Mouse (Mus musculus) thymus, postnatal 10 days (tissue): ENCODE data around the gene Dxo.
"Not testable (repeated sequence)": the region's sequence is repeated elsewhere in the genome, so short reads cannot be mapped to it uniquely, and the experiment has no call there.

Experiments used
- DNase-seq, 2 experiments: peaks; one replicate each; pipeline ENCODE4 v3.0.0; 2021; ENCODE audit warnings: low spot score in 2 of 2

The Dxo gene

DNA sequence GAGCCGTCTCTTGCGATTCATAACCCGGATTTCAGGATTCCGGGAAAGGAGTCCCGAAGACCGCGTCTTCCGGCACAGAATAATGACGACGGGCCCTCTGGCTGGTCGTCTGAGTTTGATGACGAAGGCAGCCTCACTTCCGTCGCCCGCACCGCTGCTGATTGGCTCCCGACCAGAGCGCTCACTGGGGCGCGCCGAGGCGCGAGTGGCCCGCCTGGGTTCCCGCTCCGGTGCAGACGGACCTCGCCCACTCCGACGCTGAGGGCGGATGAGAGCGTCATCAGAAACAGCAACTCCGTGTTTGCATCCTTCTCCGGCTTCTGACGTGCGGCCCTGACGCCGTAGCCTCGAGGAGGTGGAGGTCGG, at the start of gene Dxo, which contains the start of gene Stk19:
TSS of gene Dxo (plus strand) at position 164 of the 366 bp plus-strand sequence.
TSS of gene Stk19 (minus strand) at position 90 of the 366 bp plus-strand sequence.
- peak; percentile 92 for DNase-seq

DNA sequence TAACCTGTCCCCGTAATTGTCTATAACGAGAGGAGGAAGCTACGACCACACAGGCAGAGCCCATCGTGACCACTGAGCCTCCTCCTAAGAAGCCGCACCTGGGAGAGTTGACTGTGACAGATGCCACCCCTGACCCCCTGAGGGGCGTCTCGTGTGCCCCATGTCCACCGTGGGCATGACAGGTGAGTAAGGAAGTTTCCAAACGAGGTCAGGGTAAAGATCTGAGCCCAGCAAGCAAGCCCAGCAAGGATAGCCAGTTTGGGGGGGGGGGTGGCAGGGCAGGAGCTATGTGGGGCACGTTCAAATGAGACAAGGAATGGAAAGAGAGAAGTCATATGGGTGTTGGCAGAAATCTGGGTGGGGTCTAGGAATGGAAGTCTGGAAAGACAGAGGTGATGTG, 41.8 kb upstream of the Dxo start:
- DNase-seq, result no peak

DNA sequence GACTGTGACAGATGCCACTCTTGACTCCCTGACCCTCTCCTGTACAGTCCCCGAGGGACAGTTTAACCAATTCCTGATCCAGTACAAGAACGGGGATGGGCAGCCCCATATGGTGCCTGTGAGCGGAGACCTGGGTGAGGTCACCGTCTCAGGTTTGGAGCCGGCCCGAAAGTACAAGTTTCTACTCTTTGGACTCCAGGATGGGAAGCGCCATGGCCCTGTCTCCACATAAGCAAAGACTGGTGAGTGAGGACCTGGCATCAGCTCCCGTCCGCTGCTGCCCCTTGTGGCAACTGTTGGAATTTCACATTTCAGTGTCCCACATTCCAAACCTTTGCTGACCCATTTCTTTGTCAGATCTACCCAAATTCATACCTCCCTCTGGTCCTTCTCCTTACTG, 41.2 kb upstream of the Dxo start:
- peak in 1 of 2 experiments; percentile 37 for DNase-seq

DNA sequence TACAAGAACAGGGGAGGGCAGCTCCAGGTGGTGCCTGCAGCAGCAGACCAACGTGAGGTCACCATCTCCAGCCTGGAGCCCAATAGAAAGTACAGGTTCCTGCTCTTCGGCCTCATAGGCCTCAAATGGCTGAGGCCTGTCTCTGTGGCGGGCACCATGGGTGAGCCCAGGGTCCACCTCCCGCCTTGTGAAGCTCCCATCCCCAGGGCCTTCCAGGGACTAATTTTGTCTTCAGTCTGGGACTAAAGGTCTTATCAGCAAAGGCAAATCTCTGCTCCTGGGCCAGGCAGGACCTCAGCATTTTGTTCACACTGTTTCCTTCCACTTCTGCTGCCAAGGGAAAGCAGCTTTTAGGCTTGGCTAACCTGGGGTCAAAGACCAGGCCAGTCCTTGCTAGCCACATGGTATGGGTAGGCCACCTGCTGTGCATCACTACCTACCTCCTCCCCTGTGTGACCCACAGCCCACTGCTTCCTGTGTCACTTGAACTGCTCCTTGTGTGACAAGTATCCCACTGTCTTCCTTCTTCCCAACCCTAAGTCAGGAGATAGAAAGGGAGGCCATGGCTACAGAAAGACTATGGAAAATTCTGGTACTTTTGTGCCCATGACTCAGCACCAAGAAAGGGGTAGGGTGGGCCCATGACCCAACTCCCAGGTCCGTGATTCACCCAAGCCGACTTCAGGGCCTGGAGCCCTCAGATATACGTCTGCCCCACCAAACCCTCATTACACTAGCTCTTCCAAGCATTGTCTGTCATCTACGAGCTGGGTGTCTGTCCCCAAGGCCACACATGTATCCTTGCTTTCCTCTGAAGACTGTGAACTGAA, 40.3 kb upstream of the Dxo start:
- DNase-seq, result no peak

DNA sequence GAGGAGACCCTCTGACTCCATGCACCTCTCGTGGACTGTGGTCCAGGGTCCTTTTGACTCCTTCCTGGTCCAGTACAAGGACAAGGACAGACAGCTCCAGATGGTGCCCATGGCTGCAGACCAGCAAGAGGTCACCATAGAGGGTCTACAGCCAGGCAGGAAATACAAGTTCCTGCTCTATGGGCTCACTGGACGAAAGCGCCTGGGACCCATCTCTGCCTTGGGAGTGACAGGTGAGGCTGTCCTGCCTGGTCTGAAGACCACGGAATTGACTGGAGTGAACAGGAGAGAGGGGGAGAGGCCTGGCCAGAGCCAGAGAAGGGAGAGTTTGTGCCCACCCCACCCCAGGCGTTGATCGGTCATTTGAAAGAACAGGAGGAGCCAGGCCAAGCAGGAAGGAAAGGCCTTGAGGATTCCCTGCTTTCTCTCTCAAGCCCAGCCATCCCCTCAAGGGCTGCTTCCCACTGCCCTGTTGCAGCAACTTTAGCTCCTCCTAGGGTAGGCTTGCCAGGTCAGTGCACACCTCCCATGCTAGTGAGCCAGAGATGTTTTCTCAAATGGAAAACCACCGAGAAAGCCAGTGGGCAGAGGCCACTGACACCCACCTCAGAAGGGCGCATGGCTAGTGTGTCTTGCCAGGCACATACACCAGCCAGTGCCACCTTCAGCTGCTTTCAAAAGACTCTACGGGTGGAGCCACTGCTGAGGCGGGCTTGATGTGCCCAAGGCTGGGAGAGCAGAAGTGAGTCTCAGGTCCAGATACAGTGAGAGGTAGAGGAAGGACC, 39.4 kb upstream of the Dxo start:
- DNase-seq, result not testable (repeated sequence)

DNA sequence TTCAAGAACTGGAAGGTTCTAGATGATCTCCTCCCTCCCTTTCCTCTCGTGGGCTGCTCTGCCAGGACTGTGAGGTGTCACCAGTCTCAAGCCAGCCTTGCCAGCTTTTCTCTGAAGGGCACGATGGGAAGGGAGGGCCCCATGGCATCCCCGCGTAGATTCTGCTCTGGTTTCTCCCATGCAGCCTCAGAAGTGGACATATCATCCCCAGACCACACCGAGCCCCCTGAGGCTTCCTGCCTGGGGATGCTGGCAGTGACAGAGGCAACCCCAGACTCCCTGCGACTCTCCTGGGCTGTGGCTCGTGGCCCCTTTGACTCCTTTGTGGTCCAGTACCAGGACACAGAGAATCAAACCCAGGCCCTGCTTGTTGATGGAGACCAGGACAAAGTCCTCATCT, 38.7 kb upstream of the Dxo start:
- DNase-seq, result not testable (repeated sequence)

DNA sequence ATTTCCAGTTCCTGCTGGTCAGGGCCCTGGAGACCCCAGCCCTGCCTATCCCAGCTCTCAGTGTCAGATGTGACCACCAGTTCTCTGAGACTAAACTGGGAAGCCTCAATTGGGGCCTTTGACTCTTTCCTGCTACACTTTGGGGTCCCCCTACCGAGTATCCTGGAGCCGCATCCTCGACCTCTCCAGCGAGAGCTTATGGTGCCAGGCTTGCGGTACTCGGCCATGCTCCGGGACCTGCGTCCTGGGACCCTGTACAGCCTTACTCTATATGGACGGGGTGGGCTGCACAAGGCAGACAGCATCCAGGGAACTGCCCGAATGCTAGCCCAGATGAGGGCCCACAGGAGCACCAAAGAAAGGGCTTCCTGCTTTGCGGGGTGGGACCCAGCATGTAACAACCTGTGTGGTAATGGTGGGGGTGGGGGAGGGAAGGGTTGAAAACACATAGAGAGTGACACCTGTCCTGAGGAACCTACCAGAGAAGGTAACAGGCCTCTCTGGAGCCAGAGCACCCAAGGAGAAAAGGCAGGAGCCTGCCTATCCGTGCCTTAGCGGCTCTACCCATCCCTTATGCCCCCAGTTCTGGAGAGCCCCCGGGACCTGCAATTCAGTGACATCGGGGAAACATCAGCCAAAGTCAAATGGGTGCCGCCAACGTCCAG, 37.8 kb upstream of the Dxo start:
- no peak for DNase-seq

DNA sequence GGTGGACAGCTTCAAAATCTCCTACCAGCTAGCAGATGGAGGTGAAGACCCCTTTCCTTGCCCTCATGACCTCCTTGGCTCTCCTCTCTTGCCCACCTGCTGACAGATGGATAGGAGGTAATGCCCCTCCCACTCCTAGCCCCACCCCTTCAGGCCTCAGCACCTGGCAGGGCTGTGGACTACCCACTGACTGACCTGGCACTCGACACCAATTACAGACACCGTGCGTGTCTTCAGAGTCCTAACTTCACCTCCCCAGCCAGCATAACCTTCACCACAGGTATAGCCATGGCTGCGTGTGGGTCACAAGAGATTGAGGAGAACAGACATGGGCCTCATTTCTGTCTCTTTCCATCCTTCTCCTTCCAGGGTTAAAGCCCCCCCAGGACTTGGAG, 37.3 kb upstream of the Dxo start:
- DNase-seq, result no peak

DNA sequence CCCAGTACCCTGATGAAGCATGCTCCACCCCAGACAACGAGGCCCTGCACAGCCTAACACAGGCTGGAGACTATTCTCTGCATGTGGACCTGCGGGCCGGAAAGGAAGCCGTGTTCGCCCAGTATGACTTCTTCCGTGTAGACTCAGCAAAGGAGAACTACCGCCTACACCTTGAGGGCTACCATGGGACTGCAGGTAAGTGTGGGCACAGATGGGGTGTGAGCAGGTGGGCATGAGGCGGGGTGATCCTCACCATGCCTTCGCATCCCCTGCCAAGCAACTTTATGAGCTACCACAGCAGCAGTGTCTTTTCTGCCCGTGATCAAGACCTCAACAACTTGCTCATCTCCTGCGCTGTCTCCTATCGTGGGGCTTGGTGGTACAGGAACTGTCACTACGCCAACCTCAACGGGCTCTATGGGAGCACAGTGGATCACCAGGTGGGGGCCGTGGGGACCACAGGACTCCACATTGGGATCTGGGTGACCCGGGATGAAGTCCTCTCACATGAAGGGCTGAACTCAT, 36.0 kb upstream of the Dxo start:
- not testable (repeated sequence) for DNase-seq

DNA sequence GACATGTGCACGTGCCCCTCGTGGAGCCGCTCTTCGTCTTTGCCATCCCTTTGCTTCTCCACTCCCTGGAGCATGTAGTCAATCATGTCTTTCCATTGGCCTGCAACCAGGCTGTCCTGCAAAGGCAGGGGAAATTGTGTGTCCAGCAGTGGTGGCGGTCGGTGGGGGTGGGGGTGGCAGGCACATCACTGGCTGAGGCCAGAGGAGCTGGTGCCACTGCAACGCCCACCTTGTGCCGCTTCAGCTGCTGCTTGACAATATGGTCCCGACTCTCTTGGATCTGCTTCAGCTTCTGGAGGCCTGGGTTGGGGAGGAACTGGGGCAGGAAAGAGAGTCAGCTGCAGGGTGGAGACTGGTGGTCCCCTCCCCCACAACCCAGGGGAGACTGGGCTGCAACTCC, 34.1 kb upstream of the Dxo start:
- DNase-seq, result not testable (repeated sequence)

DNA sequence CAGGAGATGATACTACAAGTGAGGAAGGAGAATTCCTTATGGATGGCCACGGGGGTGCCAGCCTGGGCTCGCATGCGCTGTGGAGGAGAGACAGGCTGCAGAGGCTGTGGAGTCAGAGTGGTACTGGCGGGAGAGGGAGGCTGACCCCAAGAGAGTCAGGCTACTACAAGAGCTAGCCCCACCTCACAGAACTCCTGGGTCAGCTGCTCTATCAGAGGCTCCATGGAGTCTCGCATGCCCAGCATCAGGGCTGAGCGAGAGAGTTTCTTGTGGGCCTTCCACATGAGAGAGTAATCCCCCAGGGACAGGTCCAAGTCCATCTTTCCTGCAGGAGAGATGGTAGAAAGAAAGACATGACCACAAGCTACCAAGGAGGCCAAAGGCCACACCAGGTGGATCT, 33.5 kb upstream of the Dxo start:
- not testable (repeated sequence) for DNase-seq

DNA sequence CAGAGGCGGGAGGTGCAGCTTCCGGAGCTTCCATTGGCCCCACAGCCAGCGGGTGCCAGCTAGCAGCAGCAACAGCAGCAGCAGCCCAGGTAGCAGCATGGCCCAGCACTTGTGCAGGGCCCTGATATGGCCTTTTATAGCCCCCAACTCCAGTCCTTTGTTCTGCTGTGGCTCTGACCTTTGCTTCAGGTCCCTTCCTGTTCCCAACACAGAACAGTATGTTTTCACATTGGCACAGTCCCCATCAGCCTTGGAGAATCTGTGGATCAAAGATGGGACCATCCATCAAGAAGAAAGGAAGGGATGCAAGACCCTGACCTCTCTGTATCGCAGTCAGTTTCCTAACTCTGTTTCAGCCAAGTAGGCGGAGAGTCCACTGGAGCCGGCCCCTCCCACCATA, 32.5 kb upstream of the Dxo start, which contains the start of gene Cyp21a1:
TSS of gene Cyp21a1 (minus strand) at position 261 of the 400 bp plus-strand sequence.
- DNase-seq, result not testable (repeated sequence)

DNA sequence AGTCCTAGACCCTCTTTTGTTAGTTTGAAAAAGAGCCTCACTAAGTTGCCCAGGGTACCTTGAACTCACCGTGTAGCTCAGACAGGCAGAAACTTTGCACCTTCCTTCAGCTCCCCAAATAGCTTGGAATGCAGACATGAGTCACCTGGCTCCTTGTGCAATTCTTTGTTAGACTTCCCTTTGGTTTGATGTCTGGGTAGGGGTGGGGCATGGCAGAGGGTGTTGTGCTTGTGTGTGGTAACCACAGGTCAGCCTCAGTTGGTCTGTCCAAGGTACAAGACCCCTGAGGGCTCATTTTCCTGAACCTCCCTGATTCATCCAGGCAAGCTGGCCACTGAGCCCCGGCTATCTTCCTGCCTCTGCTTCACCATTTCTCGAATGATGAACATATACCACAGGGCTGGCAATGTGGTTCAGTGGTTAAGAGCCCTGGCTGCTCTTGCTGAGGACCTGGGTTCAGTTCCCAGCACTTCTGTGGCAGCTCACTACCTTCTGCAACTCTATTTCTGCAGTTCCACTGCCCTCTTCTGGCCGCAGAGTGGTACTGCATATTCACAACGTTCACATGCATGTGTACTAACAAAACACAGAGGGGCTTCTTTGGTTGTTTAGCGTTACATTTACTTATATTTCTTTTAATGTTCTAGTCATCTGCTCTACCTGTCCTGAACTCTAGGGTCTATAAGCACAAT, 31.8 kb upstream of the Dxo start:
- DNase-seq, result no peak

DNA sequence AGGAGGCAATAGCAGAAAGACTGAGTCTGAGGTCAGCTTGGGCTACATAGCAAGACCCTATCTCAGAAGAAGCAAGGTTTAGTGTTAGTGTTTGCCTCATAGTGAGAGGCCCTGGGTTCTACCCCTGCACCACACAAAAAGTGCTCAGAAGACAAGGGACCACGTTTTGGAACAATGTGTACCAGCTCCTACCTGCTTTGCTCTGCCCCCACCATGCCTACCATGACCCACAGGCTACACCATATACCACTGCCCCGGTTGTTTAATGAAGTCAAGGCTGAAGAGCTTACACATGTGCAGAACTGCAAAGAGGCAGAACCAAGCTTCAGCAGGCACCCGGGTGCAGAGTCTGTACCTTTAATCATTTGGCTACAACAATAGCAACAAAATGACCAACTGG, 29.6 kb upstream of the Dxo start:
- DNase-seq, result no peak

DNA sequence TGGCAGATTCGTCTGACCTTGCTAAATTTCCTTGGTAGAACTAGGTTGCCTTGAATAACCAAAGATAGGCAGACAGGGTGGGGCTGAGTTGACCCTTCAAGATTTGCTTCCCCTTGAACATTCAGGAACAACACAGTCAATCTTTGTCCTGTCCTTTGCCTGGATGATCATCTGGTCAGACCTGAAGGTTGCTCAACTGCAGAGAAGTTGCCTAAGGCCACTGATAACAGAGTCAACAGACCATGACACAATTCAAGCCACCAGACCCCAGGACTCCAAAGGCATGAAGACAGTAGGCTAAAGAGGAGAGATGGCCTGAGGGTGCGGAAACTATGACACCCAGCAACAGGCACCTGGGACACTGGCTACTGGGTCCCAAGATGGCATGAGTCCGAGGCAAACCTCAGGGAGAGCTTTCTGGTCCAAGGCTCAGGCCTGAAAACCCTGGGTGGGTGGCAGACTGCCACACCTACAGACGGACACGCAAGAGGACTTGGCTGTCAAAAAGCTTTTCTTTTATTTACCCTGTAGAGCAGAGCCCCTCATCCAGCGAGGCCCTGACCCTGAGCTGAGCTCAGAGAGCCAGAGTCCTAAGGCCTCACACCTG, 28.1 kb upstream of the Dxo start:
- no peak for DNase-seq

DNA sequence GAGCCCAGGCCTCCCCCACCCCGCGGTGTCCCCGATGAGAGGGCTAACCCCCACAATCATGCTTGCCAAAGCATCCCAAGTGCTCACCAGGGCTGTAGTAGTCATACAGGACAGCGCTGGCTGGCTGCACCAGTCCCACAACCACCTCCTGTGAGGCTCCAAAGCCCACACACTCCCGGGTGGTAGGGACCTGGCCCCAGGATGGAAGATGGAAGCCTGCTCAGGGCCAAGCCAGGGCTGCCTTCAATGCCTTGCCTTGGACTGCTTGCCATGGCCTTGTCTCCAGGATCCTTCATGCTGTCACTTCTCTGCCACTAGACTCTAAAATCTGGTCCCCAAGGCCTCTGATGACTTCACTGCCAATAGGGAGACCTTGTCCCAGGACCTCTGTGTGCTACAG, 26.4 kb upstream of the Dxo start:
- not testable (repeated sequence) for DNase-seq

DNA sequence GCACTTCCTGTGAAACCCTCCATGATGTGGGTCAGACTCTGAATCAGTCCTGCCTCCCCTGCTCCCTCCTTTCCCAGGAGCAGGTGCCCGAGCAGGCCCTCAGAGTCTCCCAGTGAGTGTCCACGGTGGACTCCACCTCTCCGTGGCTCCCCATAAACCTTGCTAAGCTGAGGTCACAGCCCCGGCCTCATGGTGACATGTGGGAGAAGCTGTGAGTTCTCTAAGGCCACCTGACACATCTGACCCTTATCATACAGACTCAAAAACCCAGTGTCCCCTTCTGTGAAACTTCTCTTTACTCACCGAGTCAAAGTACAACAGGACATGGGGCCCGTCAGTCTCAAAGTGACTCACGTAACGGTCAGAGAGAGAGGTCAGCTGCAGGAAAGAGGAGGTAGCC, 26.0 kb upstream of the Dxo start:
- not testable (repeated sequence) for DNase-seq

DNA sequence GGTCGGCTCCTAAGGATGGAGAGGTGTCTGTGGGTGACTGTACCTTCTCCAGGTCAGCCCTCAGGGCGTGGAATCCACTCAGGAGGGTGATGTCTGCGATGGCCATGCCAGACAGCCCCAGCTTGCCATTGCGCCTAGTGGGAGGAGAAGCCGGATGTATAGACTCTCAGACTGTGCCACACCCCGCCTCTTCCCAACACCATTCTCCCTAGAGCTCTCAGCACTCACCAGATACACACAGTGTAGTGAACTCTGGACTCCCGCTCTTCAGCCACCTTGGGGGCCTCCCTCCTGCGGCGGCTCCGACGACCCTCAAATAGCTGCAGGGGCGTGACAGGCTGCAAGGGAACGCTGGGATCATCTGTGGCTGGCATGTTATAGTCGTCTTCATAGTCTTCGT, 25.5 kb upstream of the Dxo start:
- DNase-seq, result no peak

DNA sequence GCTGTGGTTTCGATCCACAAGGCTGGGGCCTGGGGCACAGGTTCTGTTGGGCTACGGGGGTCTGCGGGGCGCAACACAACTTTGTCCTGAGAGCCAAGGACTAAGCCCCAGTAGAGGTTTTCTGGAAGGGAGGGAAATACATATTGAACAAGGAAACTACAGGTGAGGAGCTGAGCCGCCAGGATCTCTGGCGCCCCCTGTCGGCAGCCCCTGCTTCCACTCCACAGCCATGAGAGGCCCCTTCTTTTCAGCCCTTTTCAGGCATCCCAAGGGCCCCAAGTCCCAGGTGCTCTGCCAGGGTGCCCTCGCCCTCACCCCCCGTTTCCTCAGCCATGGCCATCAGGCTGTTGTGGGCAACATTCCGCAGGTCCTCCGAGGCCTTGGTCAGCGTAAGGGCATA, 23.1 kb upstream of the Dxo start:
- DNase-seq, result peak in 1 of 2 experiments; percentile 50

DNA sequence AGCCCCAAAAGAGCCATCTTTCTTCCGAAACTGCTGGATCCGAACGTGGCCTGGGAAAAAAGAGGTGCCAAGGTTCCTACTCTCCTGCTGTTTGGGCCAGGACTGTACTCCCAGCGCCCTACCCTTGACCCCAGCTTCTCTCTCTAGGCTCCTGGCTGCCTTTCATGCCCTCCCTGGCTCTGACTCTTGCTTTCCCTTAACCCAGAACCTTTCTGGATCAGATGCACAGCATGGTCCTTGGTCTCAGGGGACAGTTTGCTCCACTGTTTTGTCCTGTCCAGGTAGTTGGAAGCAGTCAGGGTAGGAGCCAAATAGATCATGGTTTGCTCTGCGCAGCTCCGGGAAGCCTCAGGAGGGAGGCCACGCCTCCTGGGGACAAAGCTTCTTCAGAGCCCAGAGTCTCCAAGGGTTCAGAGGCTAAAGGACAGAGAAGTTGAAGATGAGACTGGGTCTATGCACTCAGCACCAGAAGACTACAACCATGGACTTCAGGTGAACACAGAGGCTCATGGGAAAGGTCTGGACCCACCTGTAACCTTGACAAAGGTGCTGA, 21.9 kb upstream of the Dxo start:
- no peak for DNase-seq

DNA sequence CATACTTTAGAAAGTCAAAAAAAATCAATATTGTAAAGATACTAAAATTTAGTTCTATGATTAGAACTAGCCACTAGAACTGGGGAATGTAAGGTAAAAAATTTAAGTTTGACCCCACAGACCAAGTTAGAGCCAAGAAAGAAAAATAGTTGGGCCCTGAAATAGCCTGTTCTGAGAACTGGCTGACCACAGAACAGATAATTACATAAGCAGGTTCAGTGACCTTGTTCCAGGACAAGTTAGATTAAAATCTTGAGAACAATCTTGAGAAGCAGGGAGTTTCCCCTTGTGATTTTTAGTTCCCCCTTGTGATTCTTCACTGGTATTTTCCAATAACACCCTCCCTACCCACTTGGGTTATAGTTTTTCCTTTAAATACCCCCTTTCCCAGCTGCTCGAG, 6.0 kb upstream of the Dxo start:
- DNase-seq, result not testable (repeated sequence)
